Mouse (Mus musculus): Measurements from ENCODE around the gene Klf13. TPM values are rescaled to one million over a fixed set of nuclear protein-coding genes. Genes with fewer than 3 reads are reported as not detected.

Gene Klf13
- polyA plus RNA-seq, 1 experiment from 2014 or later: 27.5 TPM

DNA sequence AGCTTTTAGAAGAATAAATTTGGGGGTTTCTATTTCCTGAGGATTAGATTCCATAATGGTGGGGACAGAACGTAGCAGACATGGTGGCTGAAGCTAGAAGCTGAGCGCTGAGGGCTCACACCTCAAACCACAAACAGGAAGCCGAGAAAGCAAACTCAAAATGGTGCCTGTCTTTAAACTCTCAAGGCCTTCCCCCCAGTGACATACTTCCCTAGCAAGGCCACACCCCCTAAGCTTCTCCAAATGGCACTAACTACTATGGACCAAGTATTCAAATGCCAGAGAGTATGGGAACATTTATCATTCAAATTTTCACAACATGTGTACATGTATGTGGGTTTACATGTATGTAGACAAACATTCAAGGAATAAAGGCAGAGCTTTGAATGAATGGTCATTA, 8.6 kb downstream of the Klf13 start:
- no peak for ATAC-seq (replicated peaks; ENCODE audit: low FRiP score, low read depth)
- Histone ChIP-seq H3K27ac (no peak overlapping the region), H3K9me3 (replicated peaks; ENCODE audit: low read length) (no peaks in the 10 kb centered on the region), H3K4me1 (replicated peaks; ENCODE audit: insufficient read depth, low read length) (peaks cover 16% of the 10 kb centered on the region), H3K4me2 (ENCODE audit: low read length) (no peak overlapping the region), H3K9ac (ENCODE audit: low read depth, low read length) (no peak overlapping the region), H3K27me3 (ENCODE audit: insufficient read depth, low read length) (no peaks in the 10 kb centered on the region), H3K4me3 (replicated peaks; ENCODE audit: low read depth, low read length) (no peak overlapping the region), H3K36me3 (ENCODE audit: insufficient read depth, low read length) (no peaks in the 10 kb centered on the region)
- no peak for TF ChIP-seq CTCF (IDR thresholded peaks at IDR 0.05; ENCODE audit: low read depth)
- WGBS: 86% methylated on average over 3 of the region's 3 CpGs
- DNase-seq (ENCODE audit: low spot score): no peak

GRCm38 (mm10) chr7:63929080-63929479, 9.6 kb downstream of the Klf13 start:
- 84% methylated on average over 4 of the region's 4 CpGs for WGBS
- H3K4me2 ChIP-seq (ENCODE audit: low read length): no peak overlapping the region
- ATAC-seq (replicated peaks; ENCODE audit: low FRiP score, low read depth): no peak

DNA sequence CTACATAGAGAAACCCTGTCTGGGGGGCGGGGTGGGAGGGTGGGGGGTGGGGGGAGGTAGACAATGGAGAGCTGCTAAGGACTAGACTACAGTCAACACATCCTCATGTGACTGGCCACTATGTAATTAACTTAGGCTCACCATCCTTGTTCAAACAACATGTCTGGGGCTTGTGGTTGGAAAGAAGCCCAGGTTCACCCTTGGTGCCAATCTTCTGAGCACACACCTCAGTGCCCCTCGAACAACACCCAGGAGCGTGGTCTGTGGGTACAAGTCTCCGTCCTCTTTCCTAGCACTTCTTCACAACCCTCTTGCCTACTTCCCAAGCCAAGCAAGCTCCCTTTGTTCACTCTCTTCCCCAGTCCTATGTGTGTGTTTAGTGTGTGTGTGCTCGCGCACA, 11.6 kb downstream of the Klf13 start:
- ATAC-seq (replicated peaks; ENCODE audit: low FRiP score, low read depth) (no peak), DNase-seq (ENCODE audit: low spot score) (no peak)
- Histone ChIP-seq H3K9ac (ENCODE audit: low read depth, low read length) (no peak overlapping the region), H3K27ac (no peak overlapping the region), H3K9me3 (replicated peaks; ENCODE audit: low read length) (no peaks in the 10 kb centered on the region), H3K4me1 (replicated peaks; ENCODE audit: insufficient read depth, low read length) (peaks cover 29% of the 10 kb centered on the region), H3K27me3 (ENCODE audit: insufficient read depth, low read length) (no peaks in the 10 kb centered on the region), H3K4me3 (replicated peaks; ENCODE audit: low read depth, low read length) (no peak overlapping the region), H3K36me3 (ENCODE audit: insufficient read depth, low read length) (no peaks in the 10 kb centered on the region), H3K4me2 (ENCODE audit: low read length) (no peak overlapping the region)
- TF ChIP-seq CTCF (IDR thresholded peaks at IDR 0.05; ENCODE audit: low read depth): no peak
- WGBS: 93% methylated on average over 6 of the region's 6 CpGs

More at GRCm38 (mm10) chr7:63929080-63929479, 9.6 kb downstream of the Klf13 start:
- no peak overlapping the region for H3K9ac ChIP-seq (ENCODE audit: low read depth, low read length)
- H3K4me3 ChIP-seq (replicated peaks; ENCODE audit: low read depth, low read length): no peak overlapping the region
- TF ChIP-seq CTCF (IDR thresholded peaks at IDR 0.05; ENCODE audit: low read depth): no peak
- no peaks in the 10 kb centered on the region for H3K36me3 ChIP-seq (ENCODE audit: insufficient read depth, low read length)
- no peak overlapping the region for H3K27ac ChIP-seq
- DNase-seq (ENCODE audit: low spot score): no peak
- no peaks in the 10 kb centered on the region for H3K9me3 ChIP-seq (replicated peaks; ENCODE audit: low read length)
- H3K4me1 ChIP-seq (replicated peaks; ENCODE audit: insufficient read depth, low read length): peaks cover 21% of the 10 kb centered on the region
- no peaks in the 10 kb centered on the region for H3K27me3 ChIP-seq (ENCODE audit: insufficient read depth, low read length)

- H3K27ac ChIP-seq: no peak overlapping the region
- no peak for DNase-seq (ENCODE audit: low spot score)
Measured at GRCm38 (mm10) chr7:63926492-63926891, 12.2 kb downstream of the Klf13 start.

GRCm38 (mm10) chr7:63925413-63926360, 13.0 kb downstream of the Klf13 start:
- Histone ChIP-seq H3K4me3 (replicated peaks; ENCODE audit: low read depth, low read length) (no peak overlapping the region), H3K27me3 (ENCODE audit: insufficient read depth, low read length) (no peaks in the 10 kb centered on the region), H3K9me3 (replicated peaks; ENCODE audit: low read length) (no peaks in the 10 kb centered on the region), H3K9ac (ENCODE audit: low read depth, low read length) (no peak overlapping the region), H3K36me3 (ENCODE audit: insufficient read depth, low read length) (no peaks in the 10 kb centered on the region), H3K4me2 (ENCODE audit: low read length) (peak overlapping the region; percentile 26), H3K27ac (peak overlapping the region; percentile 71), H3K4me1 (replicated peaks; ENCODE audit: insufficient read depth, low read length) (peaks cover 33% of the 10 kb centered on the region)
- no peak for TF ChIP-seq CTCF (IDR thresholded peaks at IDR 0.05; ENCODE audit: low read depth)
- DNase-seq (ENCODE audit: low spot score): peak; percentile 88
- WGBS: 23% methylated on average over 14 of the region's 14 CpGs
- ATAC-seq (replicated peaks; ENCODE audit: low FRiP score, low read depth): peak; percentile 80

More at GRCm38 (mm10) chr7:63926492-63926891, 12.2 kb downstream of the Klf13 start:
- H3K36me3 ChIP-seq (ENCODE audit: insufficient read depth, low read length): no peaks in the 10 kb centered on the region
- H3K4me3 ChIP-seq (replicated peaks; ENCODE audit: low read depth, low read length): no peak overlapping the region
- H3K4me1 ChIP-seq (replicated peaks; ENCODE audit: insufficient read depth, low read length): peaks cover 33% of the 10 kb centered on the region
- WGBS: 73% methylated on average over 3 of the region's 3 CpGs
- no peak for ATAC-seq (replicated peaks; ENCODE audit: low FRiP score, low read depth)
- no peaks in the 10 kb centered on the region for H3K27me3 ChIP-seq (ENCODE audit: insufficient read depth, low read length)
- H3K9ac ChIP-seq (ENCODE audit: low read depth, low read length): no peak overlapping the region
- H3K9me3 ChIP-seq (replicated peaks; ENCODE audit: low read length): no peaks in the 10 kb centered on the region
- H3K4me2 ChIP-seq (ENCODE audit: low read length): no peak overlapping the region
- no peak for TF ChIP-seq CTCF (IDR thresholded peaks at IDR 0.05; ENCODE audit: low read depth)

- Histone ChIP-seq H3K27me3 (ENCODE audit: insufficient read depth, low read length) (no peaks in the 10 kb centered on the region), H3K4me3 (replicated peaks; ENCODE audit: low read depth, low read length) (no peak overlapping the region), H3K4me2 (ENCODE audit: low read length) (peak overlapping the region; percentile 33), H3K36me3 (ENCODE audit: insufficient read depth, low read length) (no peaks in the 10 kb centered on the region), H3K9ac (ENCODE audit: low read depth, low read length) (no peak overlapping the region), H3K27ac (peak overlapping the region; percentile 71), H3K4me1 (replicated peaks; ENCODE audit: insufficient read depth, low read length) (peaks cover 33% of the 10 kb centered on the region), H3K9me3 (replicated peaks; ENCODE audit: low read length) (no peaks in the 10 kb centered on the region)
- TF ChIP-seq CTCF (IDR thresholded peaks at IDR 0.05; ENCODE audit: low read depth): no peak; the same call in 1 of the 2 replicates
- peak; percentile 70 for ATAC-seq (replicated peaks; ENCODE audit: low FRiP score, low read depth)
- 5% methylated on average over 6 of the region's 6 CpGs for WGBS
- DNase-seq (ENCODE audit: low spot score): peak; percentile 88
Measured at GRCm38 (mm10) chr7:63924747-63925412, 13.8 kb downstream of the Klf13 start.
